Mouse (Mus musculus) kidney, adult 9 months (tissue): ENCODE results near the gene Crabp1.

Source experiments
- DNase-seq: peaks from one replicate; pipeline ENCODE4 v3.0.0; 2022

The Crabp1 gene

DNA sequence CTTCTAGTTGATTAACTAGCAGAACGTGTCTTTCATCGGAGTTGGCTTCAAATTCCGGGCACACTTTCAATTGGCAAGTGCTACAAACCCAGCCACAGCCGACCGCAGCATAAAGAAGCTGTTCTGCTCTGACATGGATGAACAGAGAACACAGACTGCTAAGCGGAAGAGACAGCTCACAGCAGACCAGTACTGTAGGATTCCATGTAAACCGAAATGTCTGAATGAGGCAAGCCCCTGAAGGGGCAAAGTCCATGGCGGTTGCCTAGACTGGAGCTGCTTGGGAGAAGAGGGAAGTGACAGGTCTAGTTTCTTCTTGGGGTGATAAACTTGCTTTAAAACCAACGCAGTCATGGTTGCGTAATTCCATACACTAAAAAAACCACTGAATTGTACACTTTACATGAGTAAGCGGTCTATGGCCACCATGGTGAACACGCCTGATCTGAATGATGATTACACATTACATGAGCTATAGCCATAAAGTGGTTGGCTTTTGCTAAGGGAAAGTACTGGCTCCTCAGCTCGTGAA lies 12.0 kb downstream of the Crabp1 start:
- no peak for DNase-seq

DNA sequence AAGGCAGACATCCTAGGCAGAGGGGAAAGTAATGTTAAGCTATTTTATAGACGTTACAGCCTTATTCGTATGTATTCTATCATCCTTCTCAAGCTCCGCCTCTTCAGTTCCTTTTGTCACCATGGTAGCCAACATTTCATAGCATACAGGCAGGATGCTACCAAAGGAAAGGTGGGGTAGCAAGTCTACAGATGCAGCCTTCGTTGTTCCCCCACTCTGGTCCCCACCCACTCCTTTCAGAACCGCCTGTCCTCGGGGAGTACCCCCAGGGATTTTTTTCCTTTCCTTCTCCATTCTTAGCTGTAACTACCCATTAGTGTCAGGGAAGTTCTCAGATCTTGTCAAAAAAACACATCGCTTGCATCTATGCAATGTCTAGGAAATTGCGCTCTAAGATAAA lies 14.7 kb downstream of the Crabp1 start:
- DNase-seq, result no peak

DNA sequence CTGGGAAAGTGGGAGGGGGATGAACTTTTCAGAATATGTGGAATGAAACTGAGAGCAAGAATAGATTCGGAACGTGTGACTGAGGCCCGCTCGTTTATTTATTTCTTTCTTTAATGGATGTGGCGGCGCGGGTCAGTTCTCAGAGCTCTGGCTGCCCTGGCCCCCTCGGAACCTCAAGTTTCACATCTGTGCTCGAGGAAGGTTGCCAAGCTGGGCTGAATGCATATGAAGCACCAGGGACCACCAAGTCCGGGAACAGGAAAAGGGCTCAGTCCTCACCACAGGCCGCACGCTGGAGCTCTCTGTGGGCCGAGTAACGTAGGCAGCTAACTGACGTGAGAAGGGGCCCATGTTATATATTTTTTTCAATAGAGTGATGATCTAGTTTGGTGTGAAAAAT lies 18.0 kb downstream of the Crabp1 start:
- DNase-seq, result no peak

DNA sequence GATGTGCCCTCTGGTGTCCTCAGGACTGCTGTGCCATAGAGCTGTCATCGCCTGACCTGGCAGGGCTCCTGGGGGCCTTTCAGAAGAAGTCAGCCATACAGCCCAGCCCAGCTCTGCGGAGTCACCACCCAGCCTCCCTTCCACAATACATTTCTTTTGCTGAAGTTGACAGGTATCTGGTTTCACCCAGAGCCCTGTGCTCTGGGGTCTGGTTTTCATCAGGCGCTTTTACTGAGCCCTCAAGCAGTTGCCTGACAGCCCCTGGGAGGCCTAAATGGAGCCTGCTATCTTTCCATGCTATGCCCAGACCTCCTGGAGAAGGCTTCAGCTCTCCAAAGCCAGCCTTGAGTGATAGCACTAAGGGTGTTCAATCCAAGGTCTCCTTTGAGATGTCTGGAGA lies 19.5 kb downstream of the Crabp1 start:
- DNase-seq, result no peak

DNA sequence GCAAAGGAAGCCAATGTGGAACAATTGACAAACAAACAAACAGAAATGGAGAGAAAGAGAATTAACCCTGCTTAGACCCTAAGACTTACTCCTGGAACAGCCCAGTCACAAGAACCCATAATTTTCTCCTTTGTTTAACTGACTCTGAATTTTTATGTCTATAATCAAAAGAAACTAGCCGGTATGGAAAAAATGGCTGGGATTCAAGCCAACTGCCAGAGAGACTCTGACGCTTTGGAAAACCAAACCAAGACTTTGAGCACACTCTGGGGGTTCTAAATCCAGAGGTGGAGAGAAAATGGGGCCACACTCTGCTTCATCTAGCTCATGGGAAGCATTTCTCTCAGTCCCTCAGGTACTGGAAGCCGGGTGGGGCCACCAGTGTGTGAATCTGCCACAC lies 20.7 kb downstream of the Crabp1 start:
- no peak for DNase-seq

DNA sequence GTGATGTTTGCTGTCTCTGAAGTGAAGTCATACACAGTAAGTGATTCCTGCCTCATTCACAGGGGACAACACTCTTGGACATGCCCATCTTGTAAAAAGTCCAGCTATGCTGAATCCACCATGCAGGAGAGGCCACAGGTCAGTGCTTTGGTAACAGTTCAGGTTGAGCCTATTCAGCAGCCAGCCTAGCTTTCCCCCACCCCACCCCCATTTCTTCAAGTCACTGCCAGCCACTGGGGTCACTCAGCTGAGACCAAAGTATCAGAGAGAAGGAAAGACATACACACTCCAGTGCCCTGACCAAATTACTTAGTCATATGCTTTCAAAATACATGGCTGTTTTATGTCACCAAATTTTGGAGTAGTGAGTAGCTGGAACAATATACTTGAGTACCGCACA lies 21.5 kb downstream of the Crabp1 start:
- peak; percentile 49 for DNase-seq

DNA sequence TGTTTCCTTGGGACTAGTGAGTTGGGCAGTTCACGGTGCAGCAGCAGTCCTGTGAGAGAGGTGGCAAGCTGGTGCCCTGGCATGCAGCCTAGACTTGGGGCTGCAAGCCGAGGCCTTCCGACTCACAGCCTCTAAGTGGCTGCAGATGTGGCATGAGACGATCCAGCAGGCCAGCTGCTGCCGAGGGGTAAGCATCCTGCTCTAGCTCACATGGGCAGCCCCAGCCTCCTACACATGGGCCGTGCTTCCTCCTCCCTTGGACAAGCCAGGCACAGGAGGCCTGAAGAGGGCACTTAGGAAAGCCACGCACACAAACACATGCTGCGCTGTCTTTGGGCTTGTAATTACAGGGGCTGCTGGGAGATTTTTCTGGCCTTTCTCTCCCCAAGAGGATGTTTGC lies 23.2 kb downstream of the Crabp1 start:
- DNase-seq, result no peak

DNA sequence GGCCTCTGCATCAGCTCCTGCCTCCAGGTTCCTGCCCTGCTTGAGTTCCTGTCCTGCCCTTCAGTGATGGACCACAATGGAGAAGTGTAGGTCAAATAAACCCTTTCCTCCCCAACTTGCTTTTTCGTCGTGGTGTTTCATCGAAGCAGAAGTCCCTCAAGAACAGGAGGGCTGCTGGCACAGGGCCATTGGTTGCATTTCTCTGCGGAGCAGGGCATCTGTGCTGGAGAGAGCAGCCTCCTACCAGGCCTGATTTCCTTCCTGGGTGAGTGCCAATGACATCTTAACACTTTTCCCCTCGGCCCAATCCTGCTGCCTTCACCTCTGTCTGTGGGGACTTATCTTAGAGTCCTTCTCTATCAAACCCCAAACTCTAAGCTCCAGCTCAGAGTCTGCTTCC lies 25.7 kb downstream of the Crabp1 start:
- no peak for DNase-seq

DNA sequence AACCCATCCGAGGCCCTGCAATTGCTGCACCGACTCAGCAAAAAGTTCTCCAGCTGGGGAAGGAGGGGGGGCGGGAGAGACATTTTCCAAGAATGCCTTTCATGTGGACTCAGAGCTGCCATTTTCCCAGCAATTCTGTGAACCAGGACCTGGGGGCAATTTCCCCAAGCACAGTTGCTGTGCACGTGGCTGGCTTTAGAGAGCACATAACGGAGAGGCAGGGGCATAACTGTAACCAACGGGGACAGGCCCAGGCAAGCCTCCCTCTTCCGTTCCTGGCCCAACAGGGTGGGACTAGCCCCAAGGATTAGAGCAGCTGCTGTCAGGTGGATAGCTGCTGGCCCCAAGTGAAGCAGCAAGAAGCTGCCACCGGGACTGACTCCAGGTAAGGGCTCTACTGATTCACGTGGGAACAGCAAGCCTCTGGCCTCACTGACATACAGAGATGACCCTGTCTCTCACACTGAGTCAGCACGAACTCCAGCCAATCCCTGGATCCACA lies 37.0 kb downstream of the Crabp1 start:
- no peak for DNase-seq

DNA sequence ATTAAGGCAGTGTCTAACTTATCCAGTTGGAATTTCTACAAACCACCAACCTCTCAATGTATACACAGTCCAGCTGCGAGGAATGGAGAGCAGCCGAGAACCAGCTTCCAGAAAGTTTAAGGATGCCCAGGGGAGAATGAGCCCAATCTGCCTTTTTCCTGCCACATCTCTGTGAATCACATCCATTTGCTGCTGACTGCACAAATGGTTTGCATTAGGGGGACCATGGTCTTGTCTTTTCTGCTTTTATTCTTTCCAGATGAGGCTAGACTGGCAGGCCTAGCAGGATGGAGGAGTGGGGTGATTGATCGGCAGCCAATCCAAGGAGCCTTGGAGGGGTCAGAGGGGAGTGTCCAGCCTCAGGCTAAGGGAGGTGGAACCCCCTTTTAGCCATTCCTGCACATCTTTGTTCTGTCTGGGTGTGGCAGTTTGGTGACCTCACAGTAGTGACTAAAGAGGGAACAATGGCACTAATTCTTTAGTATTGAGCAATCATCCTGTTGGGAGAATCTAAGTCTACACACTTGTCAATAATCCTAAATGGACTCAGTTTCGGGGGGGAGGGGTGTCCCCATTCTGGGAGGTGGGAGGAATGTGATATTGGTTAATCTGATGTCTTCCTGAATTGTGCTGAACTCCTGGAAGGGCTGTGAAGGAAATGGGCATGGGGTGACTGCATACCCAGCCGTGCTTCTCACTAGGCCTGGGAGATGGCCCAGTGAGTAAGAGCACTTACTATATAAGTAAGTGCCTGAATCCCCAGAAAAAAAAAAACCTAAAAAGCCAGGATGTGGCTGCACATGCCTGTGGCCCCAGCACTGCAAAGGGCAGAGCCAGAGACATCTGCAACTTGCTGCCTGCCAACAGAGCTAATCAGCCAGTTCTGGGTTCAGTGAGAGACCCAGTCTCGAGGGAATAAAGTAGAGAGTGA lies 38.5 kb downstream of the Crabp1 start:
- no peak for DNase-seq

DNA sequence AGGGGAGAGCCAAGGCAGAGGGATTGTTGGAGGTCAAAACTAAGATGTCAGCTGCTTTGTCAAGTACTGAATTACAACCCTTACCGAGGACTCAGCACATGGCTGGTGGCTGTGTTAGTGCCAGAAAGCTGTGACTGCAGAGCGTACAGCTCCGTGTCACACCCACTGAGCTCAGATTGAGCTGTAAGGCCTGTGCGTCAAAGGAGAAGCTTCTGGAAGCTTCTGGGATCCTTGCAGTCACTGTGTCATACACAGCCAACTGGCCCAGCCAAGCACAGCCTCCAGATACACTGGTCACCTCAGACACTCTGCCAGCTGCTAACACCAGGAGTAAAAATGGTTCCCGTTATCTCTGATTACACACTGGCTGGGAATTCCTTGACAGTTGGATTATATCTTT lies 39.8 kb downstream of the Crabp1 start:
- DNase-seq, result no peak

DNA sequence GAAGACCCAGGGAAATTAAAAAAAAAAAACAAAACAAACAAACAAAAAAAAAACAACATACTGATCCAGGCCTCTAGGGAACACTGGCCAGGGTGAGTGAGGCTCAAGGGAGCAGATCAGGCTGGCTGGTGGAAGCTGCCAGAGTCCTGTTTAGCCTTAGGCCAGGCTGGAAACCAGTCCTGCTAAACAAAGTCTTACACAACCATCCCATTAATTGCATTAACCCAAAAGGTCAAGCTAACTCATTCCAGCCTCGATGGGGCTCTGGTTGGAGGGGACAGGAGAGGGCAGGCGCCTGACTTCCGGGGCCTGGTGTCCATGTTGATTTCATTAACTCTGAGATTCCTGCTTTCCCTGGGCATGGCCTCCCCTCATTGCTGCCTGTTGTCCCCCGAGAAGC lies 43.2 kb downstream of the Crabp1 start:
- DNase-seq, result peak; percentile 13

DNA sequence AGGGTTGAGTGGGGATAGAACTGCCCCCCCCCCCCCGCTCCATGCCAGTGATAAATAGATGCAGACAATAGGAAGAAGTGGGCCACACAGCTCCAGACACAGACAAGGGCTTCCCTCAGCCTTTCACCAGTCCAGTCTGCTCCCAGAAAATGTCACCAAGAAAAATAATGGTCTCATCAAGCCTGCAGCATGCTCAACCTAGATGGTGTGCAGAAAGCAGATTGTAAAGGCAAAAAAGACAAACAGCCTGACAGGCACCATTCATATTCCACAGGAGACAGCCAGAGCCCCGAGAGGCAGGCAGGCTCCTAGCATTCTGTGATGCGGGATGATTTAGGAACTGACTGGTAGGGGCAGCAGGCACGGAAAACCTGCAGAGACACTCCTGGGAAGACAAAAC lies 45.4 kb downstream of the Crabp1 start:
- DNase-seq, result no peak

DNA sequence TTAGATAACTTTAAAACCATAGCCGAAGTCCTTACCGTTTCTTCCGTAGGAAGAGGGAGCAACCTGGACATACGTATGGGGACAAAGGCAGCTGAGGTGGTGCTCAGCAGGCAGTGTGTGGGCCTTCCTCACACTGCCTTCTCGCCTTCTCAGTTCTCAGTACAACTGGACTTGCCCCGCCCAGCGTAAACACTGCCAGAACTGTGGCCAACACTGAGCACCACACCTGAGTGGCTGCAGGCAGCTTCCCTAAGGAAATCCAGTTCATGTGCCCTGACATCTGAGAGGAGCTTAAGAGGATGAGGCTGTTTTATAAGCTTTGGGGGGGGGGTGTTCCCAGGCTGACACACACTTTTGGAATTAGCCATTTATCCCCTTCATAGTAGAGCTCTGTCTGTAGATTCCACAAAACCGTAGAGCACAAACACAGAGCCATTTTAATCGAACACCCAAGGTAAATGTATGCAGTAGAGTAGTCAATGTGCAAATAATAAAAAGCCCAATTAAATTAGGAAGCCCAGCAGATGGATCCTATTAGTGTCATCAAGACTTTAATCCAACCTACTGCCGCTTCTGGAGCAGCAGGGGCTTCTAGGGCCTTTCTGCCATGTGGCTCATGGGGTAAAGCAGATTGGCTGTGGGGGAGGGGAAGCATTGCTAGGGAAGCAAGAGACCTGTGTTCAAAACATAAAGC lies 52.1 kb downstream of the Crabp1 start:
- DNase-seq, result no peak

DNA sequence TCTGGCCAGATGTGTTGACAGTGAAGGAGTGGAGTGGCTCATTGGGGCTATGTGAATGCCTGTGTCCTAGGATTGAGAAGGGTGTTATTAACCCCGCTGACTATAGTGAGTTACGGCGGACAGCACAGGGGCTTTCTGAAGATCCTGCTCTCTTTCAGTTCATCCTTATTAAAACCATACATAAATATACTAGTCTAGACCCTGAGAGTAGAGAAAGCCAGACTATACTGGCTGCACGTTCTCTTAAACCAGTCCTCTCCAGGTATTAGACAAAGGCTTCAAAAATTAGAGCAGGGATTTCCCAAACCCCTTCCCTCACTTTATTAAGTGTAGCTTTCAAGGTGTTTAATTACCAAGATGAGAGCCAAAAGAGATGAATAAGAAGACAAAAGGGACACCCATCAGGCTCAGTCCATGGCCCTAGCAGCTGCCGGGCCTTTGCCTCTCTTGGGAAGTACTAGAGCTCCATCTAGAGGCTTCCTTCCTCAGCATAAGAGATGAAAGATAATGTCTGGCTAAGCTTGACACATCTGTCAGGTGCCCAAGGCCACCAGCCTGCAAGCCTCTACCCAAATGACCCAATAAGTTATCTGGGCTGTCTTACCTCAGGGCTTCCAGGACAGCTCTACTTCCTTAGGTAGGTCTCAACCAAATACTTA lies 57.0 kb downstream of the Crabp1 start:
- peak; percentile 75 for DNase-seq
